Mouse (Mus musculus) testis, adult 2 months (tissue): ENCODE results near the gene Fbxo44.

Experiments
- CTCF ChIP-seq: fragments of 200-500 bp; IDR thresholded peaks from 2 replicates; pipeline ENCODE4 v1.5.1; 2012; ENCODE audit warnings: low read depth, mild to moderate bottlenecking, inconsistent platforms, low read length, moderate library complexity; ENCODE audit not compliant: control insufficient read depth, insufficient read depth, insufficient replicate concordance
- POLR2A ChIP-seq: fragments of 200-500 bp; IDR thresholded peaks from 2 replicates; pipeline ENCODE4 v1.6.1; 2012; ENCODE audit warnings: low read depth, mild to moderate bottlenecking, inconsistent platforms, low read length, moderate library complexity; ENCODE audit not compliant: control insufficient read depth

- TF ChIP-seq CTCF (peak; percentile 46; the same call in 1 of the 2 replicates), POLR2A (no peak)
Measured at GRCm38 (mm10) chr4:148164002-148164439, 3.7 kb upstream of the Fbxo44 start.
